Mouse (Mus musculus): Measurements from ENCODE around the gene Map3k14.

The Map3k14 gene

GRCm38 (mm10) chr11:103267346-103268219 is at the start of gene Map3k14:
Map3k14 (minus strand) TSS chr11:103267472.
- in situ Hi-C loops (cut with MboI; ENCODE audit: unreplicated experiment in 2 of 2): loop anchor here (5.0 to 10.0 kb wide), 2 partner anchors 90 to 1177 kb away; no protein-coding TSS in a partner anchor

- in situ Hi-C loops (cut with MboI; ENCODE audit: unreplicated experiment in 2 of 2): loop anchor here in 1 of 2 experiments (5.0 kb wide), 1 partner anchor 33 kb away; no protein-coding TSS in a partner anchor
Observed at GRCm38 (mm10) chr11:103315379-103315778, 48.1 kb upstream of the Map3k14 start.

- in situ Hi-C loops (cut with MboI; ENCODE audit: unreplicated experiment in 2 of 2): loop anchor here in 1 of 2 experiments (5.0 kb wide), 1 partner anchor 33 kb away; no protein-coding TSS in a partner anchor
Observed at GRCm38 (mm10) chr11:103314736-103315374, 47.6 kb upstream of the Map3k14 start.

GRCm38 (mm10) chr11:103313542-103313941 is 46.3 kb upstream of the Map3k14 start:
- in situ Hi-C loops (cut with MboI; ENCODE audit: unreplicated experiment in 2 of 2): no loop called here

- in situ Hi-C loops (cut with MboI; ENCODE audit: unreplicated experiment in 2 of 2): no loop called here
Observed at GRCm38 (mm10) chr11:103312655-103313255, 45.5 kb upstream of the Map3k14 start.

- in situ Hi-C loops (cut with MboI; ENCODE audit: unreplicated experiment in 2 of 2): no loop called here
Observed at GRCm38 (mm10) chr11:103311960-103312611, 44.8 kb upstream of the Map3k14 start.

- in situ Hi-C loops (cut with MboI; ENCODE audit: unreplicated experiment in 2 of 2): no loop called here
Observed at GRCm38 (mm10) chr11:103309956-103310574, 42.8 kb upstream of the Map3k14 start.

- in situ Hi-C loops (cut with MboI; ENCODE audit: unreplicated experiment in 2 of 2): no loop called here
Observed at GRCm38 (mm10) chr11:103307910-103308309, 40.6 kb upstream of the Map3k14 start.

- in situ Hi-C loops (cut with MboI; ENCODE audit: unreplicated experiment in 2 of 2): no loop called here
Observed at GRCm38 (mm10) chr11:103304525-103304924, 37.3 kb upstream of the Map3k14 start.

GRCm38 (mm10) chr11:103294772-103295171 is 27.5 kb upstream of the Map3k14 start:
- in situ Hi-C loops (cut with MboI; ENCODE audit: unreplicated experiment in 2 of 2): loop anchor here in 1 of 2 experiments (25.0 kb wide), 1 partner anchor 893 kb away; the partner anchor contains the start of gene Sppl2c

GRCm38 (mm10) chr11:103294066-103294465 is 26.8 kb upstream of the Map3k14 start:
- in situ Hi-C loops (cut with MboI; ENCODE audit: unreplicated experiment in 2 of 2): loop anchor here in 1 of 2 experiments (25.0 kb wide), 1 partner anchor 893 kb away; the partner anchor contains the start of gene Sppl2c

- in situ Hi-C loops (cut with MboI; ENCODE audit: unreplicated experiment in 2 of 2): loop anchor here in 1 of 2 experiments (25.0 kb wide), 1 partner anchor 894 kb away; the partner anchor contains the start of gene Sppl2c
Observed at GRCm38 (mm10) chr11:103292890-103293287, 25.6 kb upstream of the Map3k14 start.

- in situ Hi-C loops (cut with MboI; ENCODE audit: unreplicated experiment in 2 of 2): loop anchor here in 1 of 2 experiments (25.0 kb wide), 1 partner anchor 895 kb away; the partner anchor contains the start of gene Sppl2c
Observed at GRCm38 (mm10) chr11:103292152-103292889, 25.0 kb upstream of the Map3k14 start.

GRCm38 (mm10) chr11:103290841-103291240 is 23.6 kb upstream of the Map3k14 start:
- in situ Hi-C loops (cut with MboI; ENCODE audit: unreplicated experiment in 2 of 2): loop anchor here in 1 of 2 experiments (25.0 kb wide), 1 partner anchor 896 kb away; the partner anchor contains the start of gene Sppl2c

GRCm38 (mm10) chr11:103288291-103288963 is 21.2 kb upstream of the Map3k14 start:
- in situ Hi-C loops (cut with MboI; ENCODE audit: unreplicated experiment in 2 of 2): loop anchor here in 1 of 2 experiments (25.0 kb wide), 1 partner anchor 899 kb away; the partner anchor contains the start of gene Sppl2c

GRCm38 (mm10) chr11:103286910-103287309 is 19.6 kb upstream of the Map3k14 start:
- in situ Hi-C loops (cut with MboI; ENCODE audit: unreplicated experiment in 2 of 2): loop anchor here in 1 of 2 experiments (25.0 kb wide), 1 partner anchor 900 kb away; the partner anchor contains the start of gene Sppl2c

GRCm38 (mm10) chr11:103285951-103286350 is 18.7 kb upstream of the Map3k14 start:
- in situ Hi-C loops (cut with MboI; ENCODE audit: unreplicated experiment in 2 of 2): loop anchor here in 1 of 2 experiments (25.0 kb wide), 1 partner anchor 901 kb away; the partner anchor contains the start of gene Sppl2c

GRCm38 (mm10) chr11:103285276-103285675 is 18.0 kb upstream of the Map3k14 start:
- in situ Hi-C loops (cut with MboI; ENCODE audit: unreplicated experiment in 2 of 2): loop anchor here in 1 of 2 experiments (25.0 kb wide), 1 partner anchor 902 kb away; the partner anchor contains the start of gene Sppl2c
